ENCODE assay signal across 9 mouse cellular contexts in genomic region chr11:95737811-95738210, GRCm38 (mm10). TPM values are rescaled to one million over a fixed set of nuclear protein-coding genes. Genes with fewer than 3 reads are reported as not detected.
DNase-seq lines count a peak whose midpoint lies in the region; ATAC-seq lines count a peak whose summit lies in the region.
"Had no signal": no experiment of that assay in that cellular context is flagged by ENCODE, and none has a peak within 500 bp of the region (broad histone marks: within the 10 kb centered on the region; RNA-seq: fewer than 3 reads in every experiment).

No protein-coding gene starts in this region.

- H3K27me3 ChIP-seq in kidney, embryonic 15.5 days = no peaks in the 10 kb centered on the region

- peak; percentile 21 to 33 for DNase-seq in cerebellum, adult 18-20 months
- DNase-seq in cerebellum, adult 11-12 months = no peak
- DNase-seq in kidney, adult 9 months = peak; percentile 20
- DNase-seq in adrenal gland, postnatal 10 days = peak; percentile 62
- peak; percentile 21 to 34 for DNase-seq in kidney, postnatal 4 days
- no peak for DNase-seq in retina, embryonic 14.5 days (ENCODE audit: low spot score)
- DNase-seq in right cerebral cortex, adult 18-20 months = no peak

- no peaks in the 10 kb centered on the region for H3K36me3 ChIP-seq in kidney, embryonic 15.5 days

- no peak overlapping the region for H3K4me2 ChIP-seq in kidney, embryonic 15.5 days

- no peak overlapping the region for H3K27ac ChIP-seq in kidney, embryonic 15.5 days
- H3K27ac ChIP-seq: embryonic facial prominence, embryonic 10.5 days had no signal

- 69% methylated on average over 3 of the region's 3 CpGs for WGBS in kidney, embryonic 15.5 days

- peaks cover 6% of the 10 kb centered on the region for H3K4me1 ChIP-seq in kidney, embryonic 15.5 days
- H3K4me1 ChIP-seq: embryonic facial prominence, embryonic 10.5 days had no signal

- no peak overlapping the region for H3K4me3 ChIP-seq in kidney, embryonic 15.5 days (replicated peaks)
- H3K4me3 ChIP-seq: embryonic facial prominence, embryonic 10.5 days had no signal

- H3K9ac ChIP-seq in kidney, embryonic 15.5 days = no peak overlapping the region

- no peak for ATAC-seq in kidney, embryonic 15.5 days (replicated peaks; ENCODE audit: low FRiP score)

- no peaks in the 10 kb centered on the region for H3K9me3 ChIP-seq in kidney, embryonic 15.5 days (replicated peaks)
- H3K9me3 ChIP-seq: embryonic facial prominence, embryonic 10.5 days had no signal

RNA-seq across cellular contexts. Expression of gene B130006D01Rik, which starts 14.4 kb away (rescaled TPM):
- polyA plus RNA-seq in kidney, embryonic 15.5 days (2015; fragmentation: Nextera tagmentation; extraction: Ambion mirVana) = 1.3 and 1.6 TPM in 2 replicates
- total RNA-seq in adrenal gland, postnatal 10 days (2021) = 1 to 10 TPM in 1 of 2 experiments, under 1 TPM in 1; 0.27 to 1.3 TPM

RNA-seq across cellular contexts. Expression of gene Zfp652, which starts 25.3 kb away (rescaled TPM):
- polyA plus RNA-seq in kidney, embryonic 15.5 days (2015; fragmentation: Nextera tagmentation; extraction: Ambion mirVana) = 22.3 and 23.1 TPM in 2 replicates
- 10 to 100 TPM; 42.8 to 46.6 TPM for total RNA-seq in adrenal gland, postnatal 10 days (2021)

Comparison
In these comparisons a context has a peak if more than half of its experiments do, and no peak if none do; other contexts are left out.
1. DNase-seq: peak in cerebellum, adult 18-20 months (2 of 2), kidney, adult 9 months (single experiment), adrenal gland, postnatal 10 days (single experiment) and kidney, postnatal 4 days (2 of 2); none in cerebellum, adult 11-12 months (single experiment), retina, embryonic 14.5 days (single experiment) and right cerebral cortex, adult 18-20 months (single experiment).